Mouse (Mus musculus) stomach, postnatal 0 days (tissue): ENCODE measurements at regions not wholly inside any gene's neighbourhood (a gene's known extent, or its start where the extent isn't known, plus 50 kb on each side); places are given as distances from the start of the nearest gene placed in this dataset.

ENCODE experiments used
- CTCF ChIP-seq: IDR thresholded peaks from 2 replicates; pipeline ENCODE4 v1.5.1; 2016; ENCODE audit warnings: antibody characterized with exemption, low read depth, mild to moderate bottlenecking, moderate library complexity
- EP300 ChIP-seq: optimal IDR thresholded peaks from 2 replicates; pipeline ENCODE3; 2016; ENCODE audit warnings: antibody characterized with exemption

- TF ChIP-seq EP300: no peak
- no peak for TF ChIP-seq CTCF
Observed at GRCm38 (mm10) chr10:43761979-43762570, 139.5 kb downstream of the Qrsl1 start.
